Mouse (Mus musculus) kidney, embryonic 14.5 days (tissue): ENCODE data around the gene Kcnn1. TPM values are rescaled to one million over a fixed set of nuclear protein-coding genes. Genes with fewer than 3 reads are reported as not detected.
"Not testable (repeated sequence)": the region's sequence is repeated elsewhere in the genome, so short reads cannot be mapped to it uniquely, and the experiment has no call there.

ENCODE experiments used
- ATAC-seq: fragments of 200-750 bp; cut with Nextera tagmentation; 2 replicates; pipeline ENCODE4 v1.8.0; 2017; ENCODE audit warnings: moderate number of reproducible peaks, mild to moderate bottlenecking, moderate TSS enrichment, moderate library complexity; ENCODE audit not compliant: low FRiP score, low TSS enrichment
- H3K27ac ChIP-seq: fragments of 300-500 bp; sonication (generic); 2 replicates; pipeline ENCODE4 v1.5.1; 2014; ENCODE audit warnings: low read depth, mild to moderate bottlenecking, low read length, moderate library complexity, mixed read lengths
- H3K27me3 ChIP-seq: fragments of 300-500 bp; sonication (generic); 2 replicates; pipeline ENCODE4 v1.6.1; 2014; ENCODE audit warnings: mild to moderate bottlenecking, low read length; ENCODE audit not compliant: control insufficient read depth, insufficient read depth
- H3K36me3 ChIP-seq: fragments of 300-500 bp; sonication (generic); 2 replicates; pipeline ENCODE4 v1.6.1; 2014; ENCODE audit warnings: low read length, mixed read lengths; ENCODE audit not compliant: control insufficient read depth, insufficient read depth
- H3K4me1 ChIP-seq: fragments of 300-500 bp; sonication (generic); 2 replicates; pipeline ENCODE4 v1.6.1; 2014; ENCODE audit warnings: low read length, mixed read lengths; ENCODE audit not compliant: control insufficient read depth, insufficient read depth
- H3K4me2 ChIP-seq: fragments of 300-500 bp; sonication (generic); replicated peaks from 2 replicates; pipeline ENCODE4 v1.6.1; 2014; ENCODE audit warnings: low read depth, mild to moderate bottlenecking, low read length
- H3K4me3 ChIP-seq: fragments of 300-500 bp; sonication (generic); 2 replicates; pipeline ENCODE4 v1.5.1; 2014; ENCODE audit warnings: mild to moderate bottlenecking, low read length
- H3K9ac ChIP-seq: fragments of 300-500 bp; sonication (generic); 2 replicates; pipeline ENCODE4 v1.6.1; 2014; ENCODE audit warnings: low read depth, mild to moderate bottlenecking, low read length, moderate library complexity
- H3K9me3 ChIP-seq: fragments of 300-500 bp; sonication (generic); 2 replicates; pipeline ENCODE4 v1.6.1; 2016; ENCODE audit warnings: low read length; ENCODE audit not compliant: control insufficient read depth
- WGBS: fragments of 180-500 bp; shearing (Covaris S2); extraction: QIAGEN DNeasy Blood & Tissue Kit; methylation state at CpG from one replicate; pipeline ENCODE4 v1.1.7; 2014; 5-methylcytosine and 5-hydroxymethylcytosine counted together
- polyA plus RNA-seq: library from polyadenylated mRNA; unstranded; fragments of >200 nt; fragmentation: Nextera tagmentation; extraction: Ambion mirVana; gene quantifications from 2 replicates; pipeline ENCODE4 v1.2.1, GENCODE M21; 2014

Gene Kcnn1
- polyA plus RNA-seq, 1 experiment from 2014 or later: 2.6 TPM

GRCm38 (mm10) chr8:70902211-70902610 is 39.2 kb upstream of the Kcnn1 start:
- Histone ChIP-seq H3K27ac (no peak overlapping the region), H3K4me1 (peaks cover 10% of the 10 kb centered on the region), H3K4me3 (no peak overlapping the region), H3K9me3 (no peaks in the 10 kb centered on the region), H3K27me3 (peaks cover 3% of the 10 kb centered on the region; the same call in 1 of the 2 replicates), H3K9ac (no peak overlapping the region), H3K4me2 (no peak overlapping the region), H3K36me3 (no peaks in the 10 kb centered on the region)
- 29% methylated on average over 5 of the region's 5 CpGs for WGBS
- no peak for ATAC-seq

- H3K9ac ChIP-seq: no peak overlapping the region
- 72% methylated on average over 2 of the region's 2 CpGs for WGBS
- no peak overlapping the region for H3K27ac ChIP-seq
- no peaks in the 10 kb centered on the region for H3K9me3 ChIP-seq
- H3K27me3 ChIP-seq: peaks cover 3% of the 10 kb centered on the region; the same call in 1 of the 2 replicates
- peaks cover 4% of the 10 kb centered on the region; the same call in 1 of the 2 replicates for H3K36me3 ChIP-seq
- peaks cover 5% of the 10 kb centered on the region; the same call in 1 of the 2 replicates for H3K4me1 ChIP-seq
- no peak overlapping the region for H3K4me3 ChIP-seq
- no peak overlapping the region for H3K4me2 ChIP-seq
- no peak for ATAC-seq
Observed at GRCm38 (mm10) chr8:70900872-70901387, 37.9 kb upstream of the Kcnn1 start.

GRCm38 (mm10) chr8:70899226-70899625 is 36.2 kb upstream of the Kcnn1 start:
- Histone ChIP-seq H3K9ac (no peak overlapping the region), H3K27me3 (no peaks in the 10 kb centered on the region), H3K27ac (no peak overlapping the region), H3K4me3 (no peak overlapping the region), H3K36me3 (peaks cover 21% of the 10 kb centered on the region), H3K4me2 (no peak overlapping the region), H3K4me1 (peaks cover 8% of the 10 kb centered on the region), H3K9me3 (no peaks in the 10 kb centered on the region)
- ATAC-seq: no peak
- 83% methylated on average over 2 of the region's 2 CpGs for WGBS

- peak overlapping the region; percentile 45; the same call in 1 of the 2 replicates for H3K9ac ChIP-seq
- WGBS: 52% methylated on average over 2 of the region's 2 CpGs
- ATAC-seq: no peak
- no peak overlapping the region for H3K4me3 ChIP-seq
- no peaks in the 10 kb centered on the region for H3K27me3 ChIP-seq
- H3K4me2 ChIP-seq: peak overlapping the region; percentile 63; the same call in 1 of the 2 replicates
- no peak overlapping the region for H3K27ac ChIP-seq
- H3K4me1 ChIP-seq: peaks cover 8% of the 10 kb centered on the region
- H3K36me3 ChIP-seq: peaks cover 26% of the 10 kb centered on the region
- H3K9me3 ChIP-seq: no peaks in the 10 kb centered on the region
Observed at GRCm38 (mm10) chr8:70898661-70899198, 35.7 kb upstream of the Kcnn1 start.

- Histone ChIP-seq H3K4me2 (peak overlapping the region; percentile 63), H3K27me3 (peaks cover 6% of the 10 kb centered on the region; the same call in 1 of the 2 replicates), H3K4me3 (peak overlapping the region; percentile 69), H3K9me3 (no peaks in the 10 kb centered on the region), H3K9ac (peak overlapping the region; percentile 97), H3K4me1 (peaks cover 8% of the 10 kb centered on the region), H3K27ac (peak overlapping the region; percentile 78; the same call in 1 of the 2 replicates), H3K36me3 (peaks cover 29% of the 10 kb centered on the region)
- ATAC-seq: peak; percentile 26
- WGBS: under 1% methylated on average over 20 of the region's 20 CpGs
Observed at GRCm38 (mm10) chr8:70897681-70898413, 34.8 kb upstream of the Kcnn1 start.

GRCm38 (mm10) chr8:70897021-70897680 is 34.1 kb upstream of the Kcnn1 start, which contains the start of gene Rpl18a:
Gene Rpl18a, minus strand, starts transcription at chr8:70897412.
- under 1% methylated on average over 60 of the region's 60 CpGs for WGBS
- peak within 1 kb of the TSS; percentile 95 for H3K4me2 ChIP-seq
- H3K4me3 ChIP-seq: peak within 1 kb of the TSS; percentile 69
- peaks cover 13% of the 10 kb centered on the region; the same call in 1 of the 2 replicates for H3K27me3 ChIP-seq
- H3K9ac ChIP-seq: peak within 1 kb of the TSS; percentile 97
- ATAC-seq: peak; percentile 97
- peaks cover 29% of the 10 kb centered on the region for H3K36me3 ChIP-seq
- H3K4me1 ChIP-seq: peaks cover 15% of the 10 kb centered on the region
- H3K9me3 ChIP-seq: no peaks in the 10 kb centered on the region
- peak within 1 kb of the TSS; percentile 78 for H3K27ac ChIP-seq

GRCm38 (mm10) chr8:70896316-70897020 is 33.4 kb upstream of the Kcnn1 start:
- peaks cover 21% of the 10 kb centered on the region for H3K4me1 ChIP-seq
- 4% methylated on average over 25 of the region's 25 CpGs for WGBS

GRCm38 (mm10) chr8:70895571-70896259 is 32.7 kb upstream of the Kcnn1 start:
- 75% methylated on average over 24 of the region's 24 CpGs for WGBS

More at GRCm38 (mm10) chr8:70896316-70897020, 33.4 kb upstream of the Kcnn1 start:
- Histone ChIP-seq H3K27me3 (peaks cover 20% of the 10 kb centered on the region), H3K4me2 (peak overlapping the region; percentile 95), H3K36me3 (peaks cover 29% of the 10 kb centered on the region), H3K9me3 (no peaks in the 10 kb centered on the region), H3K9ac (peak overlapping the region; percentile 97), H3K27ac (peak overlapping the region; percentile 77; the same call in 1 of the 2 replicates), H3K4me3 (peak overlapping the region; percentile 69)
- no peak for ATAC-seq

More at GRCm38 (mm10) chr8:70895571-70896259, 32.7 kb upstream of the Kcnn1 start:
- Histone ChIP-seq H3K27me3 (peaks cover 27% of the 10 kb centered on the region), H3K9ac (peak overlapping the region; percentile 97; the same call in 1 of the 2 replicates), H3K36me3 (peaks cover 29% of the 10 kb centered on the region), H3K4me3 (peak overlapping the region; percentile 69), H3K4me1 (peaks cover 21% of the 10 kb centered on the region), H3K4me2 (peak overlapping the region; percentile 95)
- H3K27ac ChIP-seq, H3K9me3 ChIP-seq, ATAC-seq: not testable (repeated sequence)
